Mouse (Mus musculus) mesoderm, embryonic 11.5 days (tissue): ENCODE measurements around the gene Tctn1.

Experiments used
- DNase-seq: peaks from one replicate; pipeline ENCODE4 v3.0.0-alpha.2; 2012; ENCODE audit warnings: low read depth, low spot score

The Tctn1 gene

GRCm38 (mm10) chr5:122247529-122247928 is 16.7 kb downstream of the Tctn1 start:
- no peak for DNase-seq

- DNase-seq: no peak
Observed at GRCm38 (mm10) chr5:122246547-122247167, 17.6 kb downstream of the Tctn1 start.

- no peak for DNase-seq
Observed at GRCm38 (mm10) chr5:122245186-122245585, 19.1 kb downstream of the Tctn1 start.

GRCm38 (mm10) chr5:122243781-122244523 is 20.3 kb downstream of the Tctn1 start:
- DNase-seq: no peak

- DNase-seq: no peak
Observed at GRCm38 (mm10) chr5:122242521-122243123, 21.6 kb downstream of the Tctn1 start.

GRCm38 (mm10) chr5:122240989-122241388 is 23.3 kb downstream of the Tctn1 start:
- no peak for DNase-seq

GRCm38 (mm10) chr5:122240521-122240920 is 23.7 kb downstream of the Tctn1 start:
- no peak for DNase-seq

- DNase-seq: no peak
Observed at GRCm38 (mm10) chr5:122239618-122240017, 24.6 kb downstream of the Tctn1 start.

GRCm38 (mm10) chr5:122237200-122237599 is 27.1 kb downstream of the Tctn1 start:
- no peak for DNase-seq

- no peak for DNase-seq
Observed at GRCm38 (mm10) chr5:122235196-122235836, 28.9 kb downstream of the Tctn1 start.

- DNase-seq: no peak
Observed at GRCm38 (mm10) chr5:122234319-122235195, 29.7 kb downstream of the Tctn1 start.

- DNase-seq: no peak
Observed at GRCm38 (mm10) chr5:122233695-122234094, 30.6 kb downstream of the Tctn1 start.

- no peak for DNase-seq
Observed at GRCm38 (mm10) chr5:122233077-122233581, 31.1 kb downstream of the Tctn1 start.

GRCm38 (mm10) chr5:122232004-122232403 is 32.3 kb downstream of the Tctn1 start:
- DNase-seq: no peak

GRCm38 (mm10) chr5:122231431-122231830 is 32.8 kb downstream of the Tctn1 start:
- no peak for DNase-seq

GRCm38 (mm10) chr5:122230816-122231215 is 33.4 kb downstream of the Tctn1 start:
- no peak for DNase-seq

- DNase-seq: no peak
Observed at GRCm38 (mm10) chr5:122228772-122229171, 35.5 kb downstream of the Tctn1 start.

GRCm38 (mm10) chr5:122228271-122228765 is 35.9 kb downstream of the Tctn1 start:
- DNase-seq: no peak

- no peak for DNase-seq
Observed at GRCm38 (mm10) chr5:122224291-122224690, 40.0 kb downstream of the Tctn1 start.

GRCm38 (mm10) chr5:122221085-122221484 is 43.2 kb downstream of the Tctn1 start:
- no peak for DNase-seq
